Mouse (Mus musculus): ENCODE results near the gene Pth1r. TPM values are rescaled to one million over a fixed set of nuclear protein-coding genes. Genes with fewer than 3 reads are reported as not detected.
A peak's percentile ranks its signal among the peaks of the same experiment; 100 is the strongest.

The Pth1r gene
- polyA plus RNA-seq, 1 experiment from 2014 or later, result 2.5 TPM

DNA sequence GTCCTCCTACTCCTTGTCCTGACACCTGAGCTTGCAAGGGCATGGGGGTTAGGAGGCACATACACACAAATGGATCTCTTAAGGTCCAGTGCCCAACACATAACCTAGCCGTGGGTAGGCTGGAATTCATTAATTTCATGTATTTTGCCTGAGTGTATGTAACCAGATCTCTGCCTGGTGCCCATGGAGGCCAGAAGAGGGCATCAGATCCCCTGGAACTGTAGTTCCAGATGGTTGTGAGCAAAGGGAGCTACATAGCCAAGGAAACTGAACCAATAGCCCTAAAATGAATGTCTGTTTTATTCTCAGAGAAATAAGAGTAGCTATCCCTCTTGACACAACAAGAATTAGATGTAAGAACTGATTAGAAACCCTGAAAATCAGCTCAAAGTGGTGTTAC, 31.5 kb downstream of the Pth1r start:
- no peak overlapping the region for H3K4me3 ChIP-seq (ENCODE audit: low read depth, low read length)
- no peaks in the 10 kb centered on the region for H3K9me3 ChIP-seq (replicated peaks; ENCODE audit: control insufficient read depth, low read length)
- no peaks in the 10 kb centered on the region for H3K4me1 ChIP-seq (ENCODE audit: control insufficient read depth, low read depth, low read length)
- H3K27me3 ChIP-seq (ENCODE audit: control insufficient read depth, insufficient read depth, low read depth, low read length), result no peaks in the 10 kb centered on the region
- H3K36me3 ChIP-seq (ENCODE audit: control insufficient read depth, insufficient read depth), result no peaks in the 10 kb centered on the region; the same call in 1 of the 2 replicates
- H3K27ac ChIP-seq (ENCODE audit: low read length), result no peak overlapping the region
- ATAC-seq (ENCODE audit: low read depth), result no peak
- 65% methylated on average over 1 of the region's 1 CpGs for WGBS (ENCODE audit: insufficient replicate concordance)
- no peak overlapping the region for H3K9ac ChIP-seq (ENCODE audit: low read depth, low read length)
- no peak overlapping the region for H3K4me2 ChIP-seq (ENCODE audit: low read depth, low read length)

DNA sequence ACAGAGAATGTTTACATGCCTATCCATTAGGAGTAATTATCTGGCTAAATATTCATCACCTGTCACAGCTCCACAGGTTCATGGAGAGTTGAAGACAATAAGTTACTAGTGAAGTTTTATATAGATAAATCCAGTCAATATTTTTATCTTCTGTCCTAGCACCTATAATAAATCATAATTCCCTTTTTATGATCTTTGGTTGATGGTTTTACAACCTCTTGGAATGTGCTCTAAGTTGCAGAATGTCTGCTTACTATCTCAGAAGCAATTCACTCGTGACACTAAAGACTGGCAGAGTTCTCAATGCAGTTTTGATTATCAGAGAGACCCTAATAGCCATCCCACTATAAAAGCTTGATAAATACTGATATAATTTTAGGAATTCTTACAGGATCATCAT, 33.6 kb downstream of the Pth1r start:
- ATAC-seq (ENCODE audit: low read depth), result no peak
- 63% methylated on average over 1 of the region's 1 CpGs for WGBS (ENCODE audit: insufficient replicate concordance)

DNA sequence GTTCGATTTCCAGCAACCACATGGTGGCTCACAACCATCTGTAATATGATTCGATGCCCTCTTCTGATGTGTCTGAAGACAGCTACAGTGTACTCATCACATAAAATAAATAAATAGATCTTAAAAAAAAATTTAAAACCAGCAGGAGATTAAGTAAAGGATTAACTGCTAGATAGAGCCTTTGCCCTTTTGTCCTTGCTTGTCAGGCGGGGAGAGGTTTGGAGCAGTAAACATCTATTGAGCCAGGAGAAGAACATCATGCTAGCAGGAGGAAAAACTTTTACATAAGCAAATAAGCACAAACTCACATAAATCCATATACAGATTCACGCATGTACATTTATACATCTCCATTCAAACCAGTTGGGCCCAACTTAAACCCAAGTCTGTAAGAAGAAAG, 34.4 kb downstream of the Pth1r start:
- H3K4me3 ChIP-seq (ENCODE audit: low read depth, low read length), result no peak overlapping the region
- WGBS (ENCODE audit: insufficient replicate concordance), result 81% methylated on average over 4 of the region's 4 CpGs
- H3K4me2 ChIP-seq (ENCODE audit: low read depth, low read length), result no peak overlapping the region
- peaks cover 4% of the 10 kb centered on the region; the same call in 1 of the 2 replicates for H3K4me1 ChIP-seq (ENCODE audit: control insufficient read depth, low read depth, low read length)
- no peaks in the 10 kb centered on the region for H3K9me3 ChIP-seq (replicated peaks; ENCODE audit: control insufficient read depth, low read length)
- H3K36me3 ChIP-seq (ENCODE audit: control insufficient read depth, insufficient read depth), result no peaks in the 10 kb centered on the region; the same call in 1 of the 2 replicates
- no peaks in the 10 kb centered on the region for H3K27me3 ChIP-seq (ENCODE audit: control insufficient read depth, insufficient read depth, low read depth, low read length)
- H3K27ac ChIP-seq (ENCODE audit: low read length), result no peak overlapping the region
- H3K9ac ChIP-seq (ENCODE audit: low read depth, low read length), result no peak overlapping the region
- ATAC-seq (ENCODE audit: low read depth), result no peak

More for the DNA sequence above, 33.6 kb downstream of the Pth1r start:
- Histone ChIP-seq H3K4me3 (ENCODE audit: low read depth, low read length) (no peak overlapping the region), H3K4me2 (ENCODE audit: low read depth, low read length) (no peak overlapping the region), H3K9me3 (replicated peaks; ENCODE audit: control insufficient read depth, low read length) (no peaks in the 10 kb centered on the region), H3K36me3 (ENCODE audit: control insufficient read depth, insufficient read depth) (no peaks in the 10 kb centered on the region; the same call in 1 of the 2 replicates), H3K4me1 (ENCODE audit: control insufficient read depth, low read depth, low read length) (peaks cover 4% of the 10 kb centered on the region; the same call in 1 of the 2 replicates), H3K9ac (ENCODE audit: low read depth, low read length) (no peak overlapping the region), H3K27ac (ENCODE audit: low read length) (no peak overlapping the region), H3K27me3 (ENCODE audit: control insufficient read depth, insufficient read depth, low read depth, low read length) (no peaks in the 10 kb centered on the region)

DNA sequence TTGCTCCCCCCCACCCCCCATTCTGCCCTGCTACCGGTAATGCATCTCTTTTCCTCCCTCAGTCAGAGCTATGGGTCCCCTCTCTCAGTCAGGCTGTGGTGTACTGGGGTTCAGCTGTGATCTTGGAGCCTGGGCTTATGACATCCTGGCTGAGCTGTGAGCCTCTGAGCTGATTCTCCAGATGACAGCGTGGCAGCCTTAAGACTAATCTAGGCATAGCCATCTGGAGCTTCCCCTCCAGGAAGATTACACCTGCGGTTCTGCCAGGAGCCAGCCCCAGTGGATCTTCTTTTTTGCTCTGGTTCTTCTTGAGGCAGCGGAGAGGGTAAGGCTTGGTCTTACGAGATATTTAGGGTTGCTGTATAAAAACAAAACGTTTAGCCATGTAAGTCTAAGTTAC, 34.9 kb downstream of the Pth1r start:
- Histone ChIP-seq H3K4me3 (ENCODE audit: low read depth, low read length) (no peak overlapping the region), H3K4me2 (ENCODE audit: low read depth, low read length) (no peak overlapping the region), H3K9ac (ENCODE audit: low read depth, low read length) (no peak overlapping the region), H3K36me3 (ENCODE audit: control insufficient read depth, insufficient read depth) (no peaks in the 10 kb centered on the region; the same call in 1 of the 2 replicates), H3K27me3 (ENCODE audit: control insufficient read depth, insufficient read depth, low read depth, low read length) (no peaks in the 10 kb centered on the region), H3K4me1 (ENCODE audit: control insufficient read depth, low read depth, low read length) (peaks cover 4% of the 10 kb centered on the region), H3K9me3 (replicated peaks; ENCODE audit: control insufficient read depth, low read length) (no peaks in the 10 kb centered on the region), H3K27ac (ENCODE audit: low read length) (no peak overlapping the region)
- 77% methylated on average over 6 of the region's 6 CpGs for WGBS (ENCODE audit: insufficient replicate concordance)
- ATAC-seq (ENCODE audit: low read depth), result no peak

DNA sequence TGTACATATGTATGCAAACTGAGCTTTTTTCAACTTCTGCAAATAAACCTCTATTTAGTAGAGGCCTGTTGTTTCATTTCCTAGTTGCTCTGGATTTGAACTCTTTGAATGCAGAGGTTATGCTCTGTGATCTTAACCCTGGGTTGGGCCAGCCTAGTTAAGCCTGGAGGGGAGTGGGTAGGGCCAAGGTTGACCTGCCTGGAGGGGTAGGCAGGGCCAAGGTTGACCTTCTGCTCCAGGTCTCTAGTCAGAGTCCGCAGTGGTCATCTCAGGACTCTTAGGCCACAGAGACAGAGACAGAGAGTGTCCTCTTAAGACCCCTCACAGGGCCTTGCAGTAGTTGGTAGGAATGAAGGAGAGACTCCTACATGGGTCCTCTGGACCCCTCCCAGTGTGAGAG, 35.4 kb downstream of the Pth1r start:
- H3K27me3 ChIP-seq (ENCODE audit: control insufficient read depth, insufficient read depth, low read depth, low read length), result no peaks in the 10 kb centered on the region
- ATAC-seq (ENCODE audit: low read depth), result no peak
- H3K4me1 ChIP-seq (ENCODE audit: control insufficient read depth, low read depth, low read length), result peaks cover 4% of the 10 kb centered on the region
- no peak overlapping the region for H3K9ac ChIP-seq (ENCODE audit: low read depth, low read length)
- H3K36me3 ChIP-seq (ENCODE audit: control insufficient read depth, insufficient read depth), result no peaks in the 10 kb centered on the region; the same call in 1 of the 2 replicates
- H3K4me2 ChIP-seq (ENCODE audit: low read depth, low read length), result no peak overlapping the region
- no peaks in the 10 kb centered on the region for H3K9me3 ChIP-seq (replicated peaks; ENCODE audit: control insufficient read depth, low read length)
- 90% methylated on average over 1 of the region's 1 CpGs for WGBS (ENCODE audit: insufficient replicate concordance)
- no peak overlapping the region for H3K4me3 ChIP-seq (ENCODE audit: low read depth, low read length)
- no peak overlapping the region for H3K27ac ChIP-seq (ENCODE audit: low read length)

- no peak overlapping the region for H3K9ac ChIP-seq (ENCODE audit: low read depth, low read length)
- H3K27ac ChIP-seq (ENCODE audit: low read length), result no peak overlapping the region
- no peaks in the 10 kb centered on the region for H3K9me3 ChIP-seq (replicated peaks; ENCODE audit: control insufficient read depth, low read length)
- peak overlapping the region; percentile 33 for H3K4me3 ChIP-seq (ENCODE audit: low read depth, low read length)
- no peak overlapping the region for H3K4me2 ChIP-seq (ENCODE audit: low read depth, low read length)
- peak; percentile 78 for ATAC-seq (ENCODE audit: low read depth)
- H3K36me3 ChIP-seq (ENCODE audit: control insufficient read depth, insufficient read depth), result no peaks in the 10 kb centered on the region; the same call in 1 of the 2 replicates
- H3K4me1 ChIP-seq (ENCODE audit: control insufficient read depth, low read depth, low read length), result peaks cover 4% of the 10 kb centered on the region
- 19% methylated on average over 5 of the region's 5 CpGs for WGBS (ENCODE audit: insufficient replicate concordance)
- H3K27me3 ChIP-seq (ENCODE audit: control insufficient read depth, insufficient read depth, low read depth, low read length), result no peaks in the 10 kb centered on the region
These were observed 37.2 kb downstream of the Pth1r start for GRCm38 (mm10) chr9:110709640-110710258.

DNA sequence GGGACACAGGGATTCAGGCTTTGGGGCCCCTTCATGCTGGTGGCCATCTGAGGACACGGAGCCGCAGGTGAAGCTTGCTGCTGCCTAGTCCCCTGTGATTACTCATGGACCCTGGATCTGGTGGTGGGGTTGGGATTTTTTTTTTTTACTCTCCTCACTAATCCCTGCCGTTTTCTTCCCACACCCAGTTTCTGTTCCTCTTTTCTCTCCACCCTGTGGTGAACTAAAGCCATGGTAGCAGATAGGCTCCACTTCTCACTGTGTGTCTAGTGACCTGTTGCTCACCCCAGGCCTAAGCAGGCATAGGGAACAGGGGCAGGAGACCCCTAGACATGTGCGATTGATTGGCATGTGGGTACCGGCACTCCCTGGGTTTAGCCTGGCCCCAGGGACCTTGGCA, 40.2 kb downstream of the Pth1r start:
- no peak for ATAC-seq (ENCODE audit: low read depth)
- no peak overlapping the region for H3K4me2 ChIP-seq (ENCODE audit: low read depth, low read length)
- H3K4me3 ChIP-seq (ENCODE audit: low read depth, low read length), result no peak overlapping the region
- H3K27ac ChIP-seq (ENCODE audit: low read length), result no peak overlapping the region
- H3K27me3 ChIP-seq (ENCODE audit: control insufficient read depth, insufficient read depth, low read depth, low read length), result no peaks in the 10 kb centered on the region
- H3K4me1 ChIP-seq (ENCODE audit: control insufficient read depth, low read depth, low read length), result peaks cover 8% of the 10 kb centered on the region
- H3K9me3 ChIP-seq (replicated peaks; ENCODE audit: control insufficient read depth, low read length), result no peaks in the 10 kb centered on the region
- WGBS (ENCODE audit: insufficient replicate concordance), result 44% methylated on average over 5 of the region's 5 CpGs
- no peaks in the 10 kb centered on the region; the same call in 1 of the 2 replicates for H3K36me3 ChIP-seq (ENCODE audit: control insufficient read depth, insufficient read depth)
- H3K9ac ChIP-seq (ENCODE audit: low read depth, low read length), result no peak overlapping the region

DNA sequence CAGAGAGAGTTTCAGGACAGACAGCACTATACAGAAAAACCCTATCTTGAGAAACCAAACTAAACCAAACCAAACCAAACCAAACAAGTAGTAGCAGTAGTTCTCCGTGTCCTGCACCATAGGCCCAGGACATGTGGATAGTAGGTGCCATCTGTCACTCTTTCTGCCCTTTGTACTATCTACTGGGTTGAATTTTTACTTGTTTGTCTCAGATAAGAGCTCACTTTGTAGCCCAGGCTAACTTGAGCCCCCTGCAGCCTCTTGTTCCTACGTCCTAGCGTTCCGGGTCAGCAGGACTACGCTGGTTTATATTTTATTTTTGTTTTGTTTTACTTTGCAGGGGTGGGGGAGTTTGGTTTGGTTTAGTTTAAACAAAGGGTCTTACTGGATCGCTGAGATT, 43.0 kb downstream of the Pth1r start:
- WGBS (ENCODE audit: insufficient replicate concordance), result 77% methylated on average over 6 of the region's 6 CpGs
- Histone ChIP-seq H3K27ac (ENCODE audit: low read length) (no peak overlapping the region; the same call in 1 of the 2 replicates), H3K4me1 (ENCODE audit: control insufficient read depth, low read depth, low read length) (peaks cover 19% of the 10 kb centered on the region)

GRCm38 (mm10) chr9:110702848-110703247, 44.1 kb downstream of the Pth1r start:
- ATAC-seq (ENCODE audit: low read depth), result no peak
- Histone ChIP-seq H3K9ac (ENCODE audit: low read depth, low read length) (no peak overlapping the region), H3K4me1 (ENCODE audit: control insufficient read depth, low read depth, low read length) (peaks cover 19% of the 10 kb centered on the region), H3K36me3 (ENCODE audit: control insufficient read depth, insufficient read depth) (0 out of 2 replicates have a peak, but pooled peaks cover 2% of the 10 kb centered on the region), H3K4me2 (ENCODE audit: low read depth, low read length) (no peak overlapping the region), H3K27ac (ENCODE audit: low read length) (no peak overlapping the region), H3K4me3 (ENCODE audit: low read depth, low read length) (no peak overlapping the region), H3K9me3 (replicated peaks; ENCODE audit: control insufficient read depth, low read length) (no peaks in the 10 kb centered on the region), H3K27me3 (ENCODE audit: control insufficient read depth, insufficient read depth, low read depth, low read length) (no peaks in the 10 kb centered on the region)
- WGBS (ENCODE audit: insufficient replicate concordance), result 45% methylated on average over 1 of the region's 1 CpGs

More for the DNA sequence above, 43.0 kb downstream of the Pth1r start:
- ATAC-seq (ENCODE audit: low read depth), result no peak
- H3K27me3 ChIP-seq (ENCODE audit: control insufficient read depth, insufficient read depth, low read depth, low read length), result no peaks in the 10 kb centered on the region
- no peak overlapping the region for H3K4me2 ChIP-seq (ENCODE audit: low read depth, low read length)
- H3K9ac ChIP-seq (ENCODE audit: low read depth, low read length), result no peak overlapping the region
- 0 out of 2 replicates have a peak, but pooled peaks cover 2% of the 10 kb centered on the region for H3K36me3 ChIP-seq (ENCODE audit: control insufficient read depth, insufficient read depth)
- H3K4me3 ChIP-seq (ENCODE audit: low read depth, low read length), result no peak overlapping the region
- no peaks in the 10 kb centered on the region for H3K9me3 ChIP-seq (replicated peaks; ENCODE audit: control insufficient read depth, low read length)

All from liver, embryonic 16.5 days (tissue).